Mouse (Mus musculus) heart, embryonic 16.5 days (tissue): Measurements from ENCODE around the gene Wfdc3. TPM values are rescaled to one million over a fixed set of nuclear protein-coding genes. Genes with fewer than 3 reads are reported as not detected.

Source experiments
- ATAC-seq: fragments of 200-750 bp; cut with Nextera tagmentation; replicated peaks from 2 replicates; pipeline ENCODE4 v1.8.0; 2017; ENCODE audit warnings: moderate number of reproducible peaks; ENCODE audit not compliant: insufficient read depth, low FRiP score; ENCODE audit errors: extremely low read depth
- H3K27ac ChIP-seq: fragments of 300-500 bp; sonication (generic); 2 replicates; pipeline ENCODE4 v1.5.1; 2014; ENCODE audit warnings: mild to moderate bottlenecking, low read length, control low read depth, moderate library complexity
- H3K27me3 ChIP-seq: fragments of 300-500 bp; sonication (generic); 2 replicates; pipeline ENCODE4 v1.6.1; 2014; ENCODE audit warnings: low read length, mixed read lengths; ENCODE audit not compliant: control insufficient read depth, insufficient read depth
- H3K36me3 ChIP-seq: fragments of 300-500 bp; sonication (generic); 2 replicates; pipeline ENCODE4 v1.6.1; 2014; ENCODE audit not compliant: control insufficient read depth, insufficient read depth
- H3K4me1 ChIP-seq: fragments of 300-500 bp; sonication (generic); 2 replicates; pipeline ENCODE4 v1.6.1; 2014; ENCODE audit warnings: low read length, mixed read lengths; ENCODE audit not compliant: control insufficient read depth, insufficient read depth
- H3K4me2 ChIP-seq: fragments of 300-500 bp; sonication (generic); 2 replicates; pipeline ENCODE4 v1.6.1; 2014; ENCODE audit warnings: low read depth, mild to moderate bottlenecking, control low read depth, low read length
- H3K4me3 ChIP-seq: fragments of 300-500 bp; sonication (generic); 2 replicates; pipeline ENCODE4 v1.5.1; 2014; ENCODE audit warnings: mild to moderate bottlenecking, control low read depth, low read length
- H3K9ac ChIP-seq: fragments of 300-500 bp; sonication (generic); 2 replicates; pipeline ENCODE4 v1.6.1; 2014; ENCODE audit warnings: low read length, control low read depth
- H3K9me3 ChIP-seq: fragments of 300-500 bp; sonication (generic); replicated peaks from 2 replicates; pipeline ENCODE4 v1.6.1; 2016; ENCODE audit warnings: low read length; ENCODE audit not compliant: control insufficient read depth
- WGBS: fragments of 180-500 bp; shearing (Covaris S2); extraction: QIAGEN DNeasy Blood & Tissue Kit; methylation state at CpG from one replicate; pipeline ENCODE4 v1.1.7; 2014; 5-methylcytosine and 5-hydroxymethylcytosine counted together
- polyA plus RNA-seq: library from polyadenylated mRNA; unstranded; fragments of >200 nt; fragmentation: Nextera tagmentation; extraction: Ambion mirVana; gene quantifications from 2 replicates; pipeline ENCODE4 v1.2.1, GENCODE M21; 2015

The Wfdc3 gene
- polyA plus RNA-seq, 1 experiment from 2014 or later = 0.51 TPM

DNA sequence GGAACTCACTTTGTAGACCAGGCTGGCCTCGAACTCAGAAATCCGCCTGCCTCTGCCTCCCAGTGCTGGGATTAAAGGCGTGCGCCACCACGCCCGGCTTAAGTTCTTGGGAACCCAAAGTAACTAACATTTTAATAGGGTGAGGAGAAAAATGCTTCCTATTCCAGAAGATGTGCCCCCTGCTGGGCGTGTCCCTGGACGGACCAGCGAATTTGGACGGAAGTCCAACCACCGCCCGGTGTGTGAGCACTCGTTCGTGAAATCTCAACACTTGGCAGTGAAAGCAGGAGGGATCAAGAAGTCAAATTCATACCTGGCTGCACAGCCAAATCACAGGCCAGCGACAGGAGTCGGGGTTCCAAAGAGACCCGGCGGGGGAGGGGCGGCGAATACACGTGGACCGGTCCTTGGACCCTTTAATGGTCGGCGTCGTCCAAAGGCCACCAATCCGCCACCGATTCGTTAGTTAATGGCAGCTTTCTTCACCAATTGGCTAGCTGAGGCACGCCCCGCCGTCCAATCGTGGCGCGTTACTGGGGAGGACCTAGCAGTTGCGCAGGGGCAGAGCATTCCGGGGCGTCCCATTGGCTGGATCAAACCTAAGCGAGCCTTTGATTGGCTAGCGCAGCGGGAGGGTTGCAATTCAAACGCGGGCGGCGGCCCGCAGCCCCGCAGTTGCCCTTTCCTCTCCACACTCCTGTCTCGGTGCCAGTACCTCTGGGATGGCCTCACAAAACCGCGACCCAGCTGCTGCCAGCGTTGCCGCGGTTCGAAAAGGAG, 23.7 kb upstream of the Wfdc3 start, which contains the start of gene Ube2c:
Gene Ube2c, plus strand, starts transcription at position 641 of the 780 bp plus-strand sequence.
- peaks cover 17% of the 10 kb centered on the region for H3K36me3 ChIP-seq
- peak within 1 kb of the TSS; percentile 91 for H3K9ac ChIP-seq
- 2% methylated on average over 53 of the region's 53 CpGs for WGBS
- peak within 1 kb of the TSS; percentile 82 for H3K27ac ChIP-seq
- H3K4me3 ChIP-seq = peak within 1 kb of the TSS; percentile 85
- no peaks in the 10 kb centered on the region for H3K27me3 ChIP-seq
- H3K4me2 ChIP-seq = peak within 1 kb of the TSS; percentile 82
- peaks cover 14% of the 10 kb centered on the region for H3K4me1 ChIP-seq
- no peaks in the 10 kb centered on the region for H3K9me3 ChIP-seq
- peak; percentile 98 for ATAC-seq

- Histone ChIP-seq H3K4me1 (peaks cover 14% of the 10 kb centered on the region), H3K9ac (no peak overlapping the region), H3K9me3 (no peaks in the 10 kb centered on the region), H3K27me3 (no peaks in the 10 kb centered on the region), H3K4me3 (no peak overlapping the region), H3K4me2 (no peak overlapping the region), H3K36me3 (peaks cover 21% of the 10 kb centered on the region), H3K27ac (peak overlapping the region; percentile 76)
- 84% methylated on average over 15 of the region's 15 CpGs for WGBS
- ATAC-seq = no peak
Measured at GRCm38 (mm10) chr2:164767812-164768540, 22.2 kb upstream of the Wfdc3 start.

DNA sequence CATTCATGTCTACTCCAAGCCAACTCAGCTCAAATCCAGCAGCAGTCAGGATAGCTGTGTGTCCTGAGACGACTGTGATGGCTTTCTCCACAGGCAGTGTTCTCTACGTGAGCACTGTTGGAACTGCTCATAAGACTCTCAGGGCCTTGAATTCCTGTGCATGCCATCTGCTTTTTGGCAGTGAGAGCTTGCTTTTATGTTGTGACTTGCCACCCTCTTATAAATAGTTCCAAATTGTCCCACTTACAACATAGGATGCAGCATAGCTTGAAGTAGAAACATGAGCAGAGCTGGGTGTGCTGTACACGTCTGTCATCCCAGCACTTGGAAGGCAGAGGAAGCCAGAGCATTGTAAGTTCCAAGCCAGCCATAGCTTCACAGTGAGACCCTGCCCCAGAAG, 20.1 kb upstream of the Wfdc3 start:
- peaks cover 36% of the 10 kb centered on the region for H3K36me3 ChIP-seq

GRCm38 (mm10) chr2:164762593-164762992, 16.9 kb upstream of the Wfdc3 start:
- H3K27ac ChIP-seq = no peak overlapping the region
- H3K4me2 ChIP-seq = no peak overlapping the region
- 83% methylated on average over 7 of the region's 7 CpGs for WGBS
- H3K9me3 ChIP-seq = no peaks in the 10 kb centered on the region
- H3K4me3 ChIP-seq = no peak overlapping the region
- ATAC-seq = no peak
- H3K36me3 ChIP-seq = peaks cover 64% of the 10 kb centered on the region
- H3K9ac ChIP-seq = no peak overlapping the region
- peaks cover 3% of the 10 kb centered on the region; the same call in 1 of the 2 replicates for H3K4me1 ChIP-seq
- H3K27me3 ChIP-seq = no peaks in the 10 kb centered on the region

More for the DNA sequence above, 20.1 kb upstream of the Wfdc3 start:
- Histone ChIP-seq H3K9ac (no peak overlapping the region), H3K4me1 (peaks cover 11% of the 10 kb centered on the region; the same call in 1 of the 2 replicates), H3K9me3 (no peaks in the 10 kb centered on the region), H3K4me2 (no peak overlapping the region), H3K4me3 (no peak overlapping the region), H3K27me3 (no peaks in the 10 kb centered on the region), H3K27ac (peak overlapping the region; percentile 65)
- WGBS = 60% methylated on average over 3 of the region's 3 CpGs
- no peak for ATAC-seq

DNA sequence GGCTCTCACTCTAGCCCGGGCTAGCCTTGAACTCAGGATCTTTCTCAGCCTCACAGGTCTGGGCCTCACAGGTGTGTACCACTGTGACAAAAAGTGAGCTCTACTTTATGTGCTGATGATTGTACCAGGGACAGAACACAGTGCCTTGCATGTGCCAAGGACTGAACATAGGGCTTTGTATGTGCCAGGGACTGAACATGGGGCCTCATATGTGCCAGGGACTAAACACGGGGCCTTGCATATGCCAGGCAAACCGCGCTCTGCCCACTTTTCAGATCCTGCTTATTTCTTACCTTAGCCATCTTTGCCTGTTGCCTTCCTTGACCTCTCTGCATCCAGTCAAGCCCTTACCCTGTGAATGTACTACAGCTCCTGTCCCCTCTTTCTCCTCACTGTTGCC, 16.2 kb upstream of the Wfdc3 start:
- Histone ChIP-seq H3K27ac (no peak overlapping the region), H3K9ac (no peak overlapping the region), H3K4me2 (no peak overlapping the region), H3K4me3 (no peak overlapping the region), H3K36me3 (peaks cover 67% of the 10 kb centered on the region), H3K27me3 (no peaks in the 10 kb centered on the region), H3K4me1 (peaks cover 3% of the 10 kb centered on the region; the same call in 1 of the 2 replicates), H3K9me3 (no peaks in the 10 kb centered on the region)
- WGBS = 99% methylated on average over 4 of the region's 4 CpGs
- ATAC-seq = no peak

DNA sequence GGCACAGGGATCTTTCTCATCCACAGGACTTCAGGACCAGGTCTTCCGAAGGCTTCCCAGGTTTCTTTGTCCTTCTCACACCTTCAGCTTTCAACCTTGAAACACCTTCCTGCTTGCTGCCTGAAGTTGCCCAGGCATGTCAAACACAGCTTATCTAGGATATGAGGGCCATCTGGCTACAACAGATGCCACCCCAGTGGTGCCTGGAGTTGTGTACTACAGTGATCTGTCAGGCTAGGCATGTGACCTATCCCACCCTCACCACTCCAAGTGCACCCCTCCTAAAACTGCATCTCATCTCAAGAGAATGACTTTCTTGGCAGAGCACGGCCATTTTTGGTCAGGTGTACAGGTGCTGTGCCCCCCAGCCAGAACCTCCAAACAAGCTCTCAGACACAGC, 15.8 kb upstream of the Wfdc3 start:
- ATAC-seq = no peak
- H3K4me1 ChIP-seq = peaks cover 3% of the 10 kb centered on the region; the same call in 1 of the 2 replicates

DNA sequence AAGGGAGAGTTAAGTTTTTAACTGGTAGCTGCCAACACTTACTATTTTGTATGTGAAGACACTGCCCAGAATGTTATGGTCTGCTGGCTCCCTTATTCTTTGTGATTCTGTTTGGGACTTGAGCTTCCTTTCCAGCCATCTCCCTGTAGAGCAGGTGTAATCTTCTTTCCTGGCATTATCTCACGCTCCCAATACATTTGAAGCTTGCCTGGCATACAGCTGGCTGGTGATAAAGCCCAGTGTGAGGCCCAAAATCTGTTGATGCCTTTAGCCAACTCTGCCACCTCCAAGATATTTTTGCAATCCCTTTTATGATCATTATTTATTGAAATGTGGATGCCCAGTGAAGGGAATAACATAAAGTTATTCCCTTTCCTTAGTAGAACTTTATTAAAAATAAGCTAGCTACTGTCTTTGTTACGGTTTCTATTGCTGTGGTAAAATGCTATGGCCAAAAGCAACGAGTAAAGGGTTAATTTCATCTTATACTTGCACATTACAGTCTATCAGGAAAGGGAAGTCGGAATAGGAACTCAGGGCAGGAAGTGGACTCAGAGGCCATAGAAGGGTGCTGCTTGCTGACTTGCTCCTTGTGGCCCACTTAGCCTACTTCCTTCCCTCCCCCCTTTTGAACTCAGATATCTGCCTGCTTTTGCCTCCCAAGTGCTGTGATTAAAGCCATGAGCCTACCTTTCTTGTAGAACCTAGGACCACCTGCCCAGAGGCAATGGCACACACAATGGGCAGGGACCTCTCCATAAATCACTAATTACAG, 14.5 kb upstream of the Wfdc3 start:
- 79% methylated on average over 4 of the region's 4 CpGs for WGBS
- Histone ChIP-seq H3K4me1 (peaks cover 11% of the 10 kb centered on the region), H3K9ac (no peak overlapping the region), H3K36me3 (peaks cover 71% of the 10 kb centered on the region), H3K27ac (no peak overlapping the region), H3K27me3 (no peaks in the 10 kb centered on the region), H3K4me3 (no peak overlapping the region), H3K9me3 (no peaks in the 10 kb centered on the region), H3K4me2 (no peak overlapping the region)
- ATAC-seq = 0 out of 2 replicates have a peak, but pooled peaks have one; percentile 33

More for the DNA sequence above, 15.8 kb upstream of the Wfdc3 start:
- no peak overlapping the region for H3K4me3 ChIP-seq
- H3K9me3 ChIP-seq = no peaks in the 10 kb centered on the region
- H3K9ac ChIP-seq = no peak overlapping the region
- H3K4me2 ChIP-seq = no peak overlapping the region
- H3K27ac ChIP-seq = no peak overlapping the region
- peaks cover 71% of the 10 kb centered on the region for H3K36me3 ChIP-seq
- WGBS = 52% methylated on average over 2 of the region's 2 CpGs
- no peaks in the 10 kb centered on the region for H3K27me3 ChIP-seq

- H3K4me2 ChIP-seq = no peak overlapping the region
- no peak overlapping the region for H3K27ac ChIP-seq
- H3K4me3 ChIP-seq = no peak overlapping the region
- ATAC-seq = no peak
- peaks cover 18% of the 10 kb centered on the region for H3K4me1 ChIP-seq
- H3K36me3 ChIP-seq = peaks cover 76% of the 10 kb centered on the region
- H3K9ac ChIP-seq = no peak overlapping the region
- H3K27me3 ChIP-seq = no peaks in the 10 kb centered on the region
- 62% methylated on average over 1 of the region's 1 CpGs for WGBS
- no peaks in the 10 kb centered on the region for H3K9me3 ChIP-seq
Measured at GRCm38 (mm10) chr2:164758692-164759091, 13.0 kb upstream of the Wfdc3 start.
